Mouse (Mus musculus) heart, postnatal 10 days (tissue): ENCODE measurements around the gene Tbcb. TPM values are rescaled to one million over a fixed set of nuclear protein-coding genes. Genes with fewer than 3 reads are reported as not detected.
"Not testable (repeated sequence)": the region's sequence is repeated elsewhere in the genome, so short reads cannot be mapped to it uniquely, and the experiment has no call there.

Source experiments
- DNase-seq, 2 experiments: peaks; one replicate each; pipeline ENCODE4 v3.0.0; 2021
- intact Hi-C: fragments of 180-260 bp; cut with DNase I; formaldehyde crosslinking; loops from one replicate; pipeline ENCODE4 v1.15.1; 2025
- total RNA-seq, 2 experiments: library from RNA; stranded (reverse); gene quantifications; 2 replicates each; pipeline ENCODE4 v1.2.3; 2021

Tbcb gene
- total RNA-seq, 2 experiments from 2014 or later: 68.5 to 76.1 TPM

GRCm38 (mm10) chr7:30224206-30224605 is 7.9 kb downstream of the Tbcb start:
- intact Hi-C loops: no loop called here
- no peak for DNase-seq

DNA sequence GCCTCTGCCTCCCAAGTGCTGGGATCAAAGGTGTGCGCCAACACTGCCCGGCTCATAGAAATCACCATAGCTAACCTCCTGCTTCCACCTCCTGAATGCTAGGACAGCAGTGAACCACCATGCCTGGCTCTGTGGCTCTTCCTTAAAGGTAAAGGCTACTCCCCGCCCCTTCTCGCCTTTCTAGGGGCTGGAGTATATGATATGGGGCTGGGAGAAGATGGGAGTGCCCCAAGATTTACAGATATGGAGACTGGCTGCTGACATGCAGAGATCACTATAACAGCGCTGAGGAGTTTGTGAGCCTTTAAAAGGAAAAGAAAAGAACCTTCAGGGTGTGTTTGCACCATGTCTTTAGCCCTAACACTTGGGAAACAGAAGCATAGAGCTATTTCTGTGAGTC is 9.9 kb downstream of the Tbcb start:
- DNase-seq: no peak
- intact Hi-C loops: no loop called here

GRCm38 (mm10) chr7:30221433-30221832 is 10.6 kb downstream of the Tbcb start:
- intact Hi-C loops: no loop called here
- DNase-seq: no peak

GRCm38 (mm10) chr7:30220008-30220356 is 12.1 kb downstream of the Tbcb start:
- DNase-seq: no peak
- intact Hi-C loops: no loop called here

- DNase-seq: peak; percentile 74 to 77
- intact Hi-C loops: loop anchor here (5.0 kb wide), 2 partner anchors 37 to 207 kb away; partner anchors contain the start of gene Cox7a1
Observed at GRCm38 (mm10) chr7:30219293-30220007, 12.6 kb downstream of the Tbcb start.

- DNase-seq: no peak
- intact Hi-C loops: loop anchor here (5.0 kb wide), 2 partner anchors 35 to 205 kb away; partner anchors contain the start of gene Cox7a1
Observed at GRCm38 (mm10) chr7:30217277-30217676, 14.8 kb downstream of the Tbcb start.

- intact Hi-C loops: loop anchor here (5.0 kb wide), 2 partner anchors 34 to 204 kb away; partner anchors contain the start of gene Cox7a1
- peak; percentile 70 to 87 for DNase-seq
Observed at GRCm38 (mm10) chr7:30216723-30217151, 15.3 kb downstream of the Tbcb start.

DNA sequence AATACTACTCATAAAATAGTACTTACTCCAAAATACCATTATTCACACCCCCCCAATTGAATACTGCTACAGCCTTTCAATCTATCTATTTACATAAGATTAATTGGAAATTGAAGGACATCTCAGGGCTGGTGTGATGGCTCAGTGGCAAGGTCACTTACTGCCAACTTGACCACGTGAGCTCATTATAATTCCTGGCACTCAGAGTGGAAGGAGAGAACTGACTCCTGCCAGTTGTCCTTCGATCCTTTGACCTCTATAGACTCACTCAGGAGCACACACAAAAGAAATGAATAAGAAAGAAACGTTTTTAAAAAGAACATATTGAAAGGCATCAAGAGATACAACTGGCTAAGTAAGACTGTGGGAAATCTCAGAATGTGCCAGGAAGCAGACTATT is 16.2 kb downstream of the Tbcb start:
- DNase-seq: no peak
- intact Hi-C loops: loop anchor here (5.0 kb wide), 2 partner anchors 34 to 204 kb away; partner anchors contain the start of gene Cox7a1

- DNase-seq: no peak
Observed at GRCm38 (mm10) chr7:30213881-30214280, 18.2 kb downstream of the Tbcb start.

DNA sequence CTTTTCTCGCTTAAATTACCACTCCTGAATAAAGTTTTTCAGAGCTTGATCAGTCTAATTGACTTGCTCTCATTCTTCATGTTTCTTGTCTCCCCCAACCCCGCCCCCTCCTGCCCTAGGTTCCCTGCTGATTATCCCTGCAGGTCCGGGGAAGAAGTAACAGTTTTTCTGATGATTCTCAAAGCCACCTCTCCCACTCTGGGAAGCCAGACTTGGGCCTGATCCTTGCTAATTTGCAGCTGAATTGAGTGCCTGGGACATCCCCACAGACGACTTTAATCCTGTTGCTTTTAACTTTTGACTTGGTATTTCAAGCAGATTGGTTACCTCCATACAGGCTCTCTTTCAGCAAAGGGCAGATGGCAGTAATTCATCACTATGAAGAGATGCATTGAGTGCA is 21.0 kb downstream of the Tbcb start:
- intact Hi-C loops: no loop called here
- no peak for DNase-seq

More at GRCm38 (mm10) chr7:30213881-30214280, 18.2 kb downstream of the Tbcb start:
- intact Hi-C loops: no loop called here

GRCm38 (mm10) chr7:30206364-30206763 is 25.7 kb downstream of the Tbcb start:
- intact Hi-C loops: loop anchor here (5.0 kb wide), 1 partner anchor 179 kb away; no protein-coding TSS in a partner anchor
- not testable (repeated sequence) for DNase-seq

GRCm38 (mm10) chr7:30205383-30205782 is 26.7 kb downstream of the Tbcb start:
- intact Hi-C loops: loop anchor here (1.0 to 5.0 kb wide), 2 partner anchors 24 to 178 kb away; no protein-coding TSS in a partner anchor
- peak; percentile 78 to 86 for DNase-seq

- intact Hi-C loops: no loop called here
Observed at GRCm38 (mm10) chr7:30204380-30204779, 27.7 kb downstream of the Tbcb start.

GRCm38 (mm10) chr7:30202895-30203690 is 29.0 kb downstream of the Tbcb start:
- intact Hi-C loops: no loop called here
- DNase-seq: peak; percentile 84

More at GRCm38 (mm10) chr7:30204380-30204779, 27.7 kb downstream of the Tbcb start:
- DNase-seq: no peak

- intact Hi-C loops, DNase-seq: not testable (repeated sequence)
Observed at GRCm38 (mm10) chr7:30200661-30201060, 31.4 kb downstream of the Tbcb start.

- intact Hi-C loops: no loop called here
- DNase-seq: no peak
Observed at GRCm38 (mm10) chr7:30200200-30200599, 31.9 kb downstream of the Tbcb start.

GRCm38 (mm10) chr7:30199498-30200139 is 32.5 kb downstream of the Tbcb start:
- DNase-seq: no peak
- intact Hi-C loops: no loop called here

- intact Hi-C loops: no loop called here
- DNase-seq: peak; percentile 78
Observed at GRCm38 (mm10) chr7:30198481-30198971, 33.5 kb downstream of the Tbcb start, which contains the start of gene Capns1. Gene Capns1 (minus strand): TSS chr7:30198811.

DNA sequence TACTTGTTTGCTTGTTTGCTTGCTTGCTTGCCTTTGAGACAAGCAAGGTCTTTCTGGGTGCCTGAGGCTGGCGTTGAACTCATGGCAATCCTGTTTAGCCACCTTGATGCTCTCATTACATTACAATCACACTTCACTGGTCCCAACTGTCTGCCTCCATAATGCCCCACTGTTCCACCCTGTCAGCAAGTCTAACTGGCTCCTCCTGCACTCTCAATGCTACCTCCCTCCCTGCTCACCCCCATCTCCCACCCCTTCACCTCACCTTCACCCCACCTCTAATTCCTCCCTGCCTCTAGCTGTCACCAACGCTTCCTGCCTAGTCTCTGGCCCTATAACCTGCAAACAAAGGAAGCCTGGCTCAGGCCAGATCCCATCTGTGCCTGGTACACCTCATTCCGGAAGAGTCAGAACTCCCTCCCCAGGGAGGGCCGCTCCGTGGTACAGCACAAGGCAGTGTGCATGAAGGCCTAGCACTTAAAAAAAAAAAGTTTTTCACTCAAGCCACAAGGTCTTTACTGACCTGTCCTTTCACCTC is 34.4 kb downstream of the Tbcb start:
- no peak for DNase-seq

GRCm38 (mm10) chr7:30196171-30196570 is 35.9 kb downstream of the Tbcb start:
- DNase-seq: no peak
- intact Hi-C loops: no loop called here

More for the DNA sequence above, 34.4 kb downstream of the Tbcb start:
- intact Hi-C loops: no loop called here
